Mouse (Mus musculus) heart, embryonic 11.5 days (tissue): ENCODE measurements around the gene Rbpms2. TPM values are rescaled to one million over a fixed set of nuclear protein-coding genes. Genes with fewer than 3 reads are reported as not detected.

Source experiments
- ATAC-seq: fragments of 200-750 bp; cut with Nextera tagmentation; replicated peaks from 2 replicates; pipeline ENCODE4 v1.8.0; 2017; ENCODE audit warnings: moderate library complexity; ENCODE audit not compliant: insufficient number of reproducible peaks, low FRiP score, low TSS enrichment
- H3K27ac ChIP-seq: fragments of 300-500 bp; sonication (generic); 2 replicates; pipeline ENCODE4 v1.5.1; 2014; ENCODE audit warnings: mild to moderate bottlenecking, low read depth, low read length
- H3K27me3 ChIP-seq: fragments of 300-500 bp; sonication (generic); 2 replicates; pipeline ENCODE4 v1.6.1; 2014; ENCODE audit warnings: mild to moderate bottlenecking, low read length, mixed read lengths; ENCODE audit not compliant: control insufficient read depth, insufficient read depth
- H3K36me3 ChIP-seq: fragments of 300-500 bp; sonication (generic); 2 replicates; pipeline ENCODE4 v1.6.1; 2014; ENCODE audit warnings: mild to moderate bottlenecking, low read length, moderate library complexity, mixed read lengths; ENCODE audit not compliant: control insufficient read depth, insufficient read depth
- H3K4me1 ChIP-seq: fragments of 300-500 bp; sonication (generic); 2 replicates; pipeline ENCODE4 v1.6.1; 2014; ENCODE audit warnings: low read length; ENCODE audit not compliant: control insufficient read depth, insufficient read depth
- H3K4me2 ChIP-seq: fragments of 300-500 bp; sonication (generic); 2 replicates; pipeline ENCODE4 v1.6.1; 2014; ENCODE audit warnings: mild to moderate bottlenecking, moderate library complexity
- H3K4me3 ChIP-seq: fragments of 300-500 bp; sonication (generic); 2 replicates; pipeline ENCODE4 v1.5.1; 2014; ENCODE audit warnings: low read depth, low read length
- H3K9ac ChIP-seq: fragments of 300-500 bp; sonication (generic); 2 replicates; pipeline ENCODE4 v1.6.1; 2014; ENCODE audit warnings: mild to moderate bottlenecking, low read depth, low read length, moderate library complexity
- H3K9me3 ChIP-seq: fragments of 300-500 bp; sonication (generic); replicated peaks from 2 replicates; pipeline ENCODE4 v1.6.1; 2016; ENCODE audit warnings: low read length; ENCODE audit not compliant: control insufficient read depth
- WGBS: fragments of 180-500 bp; shearing (Covaris S2); extraction: QIAGEN DNeasy Blood & Tissue Kit; methylation state at CpG from one replicate; pipeline ENCODE4 v1.1.7; 2014; ENCODE audit not compliant: insufficient replicate concordance; 5-methylcytosine and 5-hydroxymethylcytosine counted together
- polyA plus RNA-seq: library from polyadenylated mRNA; unstranded; fragments of >200 nt; fragmentation: Nextera tagmentation; extraction: Ambion mirVana; gene quantifications from 2 replicates; pipeline ENCODE4 v1.2.1, GENCODE M21; 2014

Gene Rbpms2
- polyA plus RNA-seq, 1 experiment from 2014 or later: 154 TPM

DNA sequence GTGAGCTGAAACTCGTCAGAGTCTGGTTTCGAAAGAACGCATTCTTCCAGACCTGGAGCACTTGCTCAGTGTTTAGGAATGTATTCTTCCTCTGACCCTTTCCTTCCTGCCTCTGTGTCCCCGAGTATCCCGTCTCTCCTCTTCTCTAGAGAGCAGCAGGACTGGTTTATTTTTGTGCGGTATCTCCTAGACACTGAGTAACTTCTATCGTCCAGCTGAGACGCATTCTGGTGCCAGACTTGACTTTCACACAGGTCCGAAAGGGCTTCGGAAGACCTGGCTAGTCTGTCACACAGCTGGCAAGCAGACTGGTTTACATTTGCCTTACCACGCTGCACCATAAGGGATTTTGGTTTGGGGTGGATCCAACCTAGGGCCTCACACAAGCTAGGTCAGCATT is 43.5 kb downstream of the Rbpms2 start:
- peaks cover 18% of the 10 kb centered on the region for H3K4me1 ChIP-seq
- peak overlapping the region; percentile 70 for H3K27ac ChIP-seq
- peak overlapping the region; percentile 29; the same call in 1 of the 2 replicates for H3K9ac ChIP-seq
- H3K27me3 ChIP-seq: no peaks in the 10 kb centered on the region
- peak overlapping the region; percentile 19; the same call in 1 of the 2 replicates for H3K4me2 ChIP-seq
- no peak overlapping the region for H3K4me3 ChIP-seq
- WGBS: 37% methylated on average over 11 of the region's 11 CpGs
- H3K9me3 ChIP-seq: no peaks in the 10 kb centered on the region
- no peak for ATAC-seq
- H3K36me3 ChIP-seq: no peaks in the 10 kb centered on the region

DNA sequence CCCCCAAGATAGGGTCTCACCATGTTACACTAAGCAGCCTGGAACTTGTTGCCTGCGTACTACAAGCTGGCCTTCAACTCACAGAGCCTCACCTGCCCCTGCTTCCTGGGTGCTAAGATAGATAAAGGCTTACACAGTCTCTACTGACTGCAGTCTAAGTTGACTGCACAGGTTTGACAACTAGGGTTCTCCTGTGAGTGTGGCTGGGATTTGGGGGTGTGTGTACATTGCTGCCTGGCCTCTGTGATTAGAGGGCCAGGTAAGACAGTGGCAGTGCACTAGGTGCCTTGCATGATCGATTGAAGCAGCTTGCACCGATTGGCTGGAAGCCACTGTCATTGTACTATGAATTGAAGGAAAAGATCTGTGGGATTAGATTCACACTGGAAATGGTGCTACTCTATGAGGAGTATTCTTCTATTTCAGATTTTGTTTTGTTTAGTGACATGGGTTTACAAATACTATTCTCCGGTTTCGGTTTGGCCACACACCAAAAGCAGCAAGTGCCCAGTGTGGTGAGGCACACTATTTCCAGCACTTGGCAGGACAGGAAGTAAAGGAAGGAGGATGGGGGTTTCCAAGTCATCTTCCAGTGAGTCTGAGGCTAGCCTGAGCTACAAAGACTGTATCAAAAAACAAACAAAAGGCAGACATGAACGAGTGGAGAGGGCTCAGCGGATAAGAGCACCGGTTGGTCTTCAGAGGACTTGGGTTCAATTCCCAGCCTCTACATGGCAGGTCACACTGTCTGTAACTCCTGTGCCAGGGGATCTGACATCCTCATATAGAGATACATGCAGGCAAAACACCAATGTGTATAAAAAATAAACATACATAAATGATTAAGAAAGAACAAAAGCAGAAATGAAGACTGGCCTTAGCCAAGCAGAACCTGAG is 46.3 kb downstream of the Rbpms2 start:
- no peak overlapping the region for H3K27ac ChIP-seq
- peaks cover 44% of the 10 kb centered on the region for H3K4me1 ChIP-seq
- peak; percentile 6; the same call in 1 of the 2 replicates for ATAC-seq
- no peaks in the 10 kb centered on the region for H3K36me3 ChIP-seq
- no peaks in the 10 kb centered on the region for H3K27me3 ChIP-seq
- H3K9ac ChIP-seq: peak overlapping the region; percentile 49
- H3K9me3 ChIP-seq: no peaks in the 10 kb centered on the region
- H3K4me2 ChIP-seq: peak overlapping the region; percentile 90
- peak overlapping the region; percentile 78 for H3K4me3 ChIP-seq
- 52% methylated on average over 8 of the region's 8 CpGs for WGBS

DNA sequence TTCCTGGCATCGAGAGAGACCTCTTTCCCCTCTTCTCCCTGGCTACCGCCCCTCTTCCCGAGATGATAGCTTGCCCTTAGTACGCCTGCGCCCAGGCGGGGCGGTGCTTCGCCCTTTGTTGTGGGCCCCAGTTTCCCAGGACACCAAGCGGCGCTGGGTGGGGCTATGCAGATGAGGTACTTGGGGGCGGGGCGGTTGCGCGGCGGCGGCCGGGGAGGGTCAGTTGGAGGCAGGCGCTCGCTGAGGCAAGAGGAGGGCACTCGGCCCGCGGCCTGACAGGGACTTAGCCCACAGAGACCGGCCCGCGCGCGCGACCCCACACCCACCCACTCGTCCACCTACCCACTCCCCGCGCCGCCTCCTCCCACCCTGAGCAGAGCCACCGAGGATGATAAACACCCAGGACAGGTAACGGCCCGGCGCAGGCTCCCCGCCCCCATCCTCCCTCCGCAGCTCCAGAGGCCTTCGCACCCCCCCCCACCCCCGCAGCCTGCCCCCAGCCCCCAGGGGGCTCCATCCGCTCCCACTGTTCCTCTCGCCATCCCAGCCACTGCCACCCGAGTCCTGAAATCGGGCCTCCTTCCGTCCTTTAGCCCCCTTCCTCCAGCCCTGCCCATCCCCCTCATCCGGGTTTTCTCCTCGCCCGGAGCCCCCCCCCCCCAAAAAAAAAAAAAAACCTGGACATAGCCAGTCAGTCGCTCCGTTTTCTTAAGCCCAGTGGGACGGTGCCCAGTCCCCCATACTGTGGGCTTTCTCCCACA is 47.1 kb downstream of the Rbpms2 start:
- H3K27me3 ChIP-seq: no peaks in the 10 kb centered on the region
- WGBS: 2% methylated on average over 45 of the region's 51 CpGs
- no peaks in the 10 kb centered on the region for H3K9me3 ChIP-seq
- H3K36me3 ChIP-seq: no peaks in the 10 kb centered on the region
- H3K4me2 ChIP-seq: peak overlapping the region; percentile 90
- peak overlapping the region; percentile 62 for H3K27ac ChIP-seq
- H3K4me3 ChIP-seq: peak overlapping the region; percentile 78
- H3K9ac ChIP-seq: peak overlapping the region; percentile 83
- H3K4me1 ChIP-seq: peaks cover 45% of the 10 kb centered on the region
- ATAC-seq: peak; percentile 91

DNA sequence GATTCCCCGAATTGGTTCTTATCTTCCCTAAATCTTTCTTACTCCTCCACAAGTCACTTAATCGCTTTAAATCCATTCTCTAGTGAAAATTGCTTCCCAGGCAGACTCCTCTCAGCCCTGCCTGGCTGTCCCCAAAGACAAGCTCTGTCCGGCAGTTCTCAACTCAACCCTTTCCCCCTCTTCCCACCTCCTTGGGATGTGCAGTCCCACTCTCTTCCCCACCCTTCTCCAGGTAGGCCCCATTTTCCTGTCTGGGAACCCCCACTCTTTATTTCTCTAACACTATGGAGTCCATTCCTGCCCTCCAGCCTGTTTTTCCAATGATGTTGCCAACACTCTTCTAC is 47.6 kb downstream of the Rbpms2 start:
- peak overlapping the region; percentile 90 for H3K4me2 ChIP-seq
- WGBS: 2% methylated on average over 3 of the region's 3 CpGs
- peak overlapping the region; percentile 83 for H3K9ac ChIP-seq
- ATAC-seq: no peak
- H3K9me3 ChIP-seq: no peaks in the 10 kb centered on the region
- peak overlapping the region; percentile 62 for H3K27ac ChIP-seq
- H3K4me3 ChIP-seq: peak overlapping the region; percentile 78
- no peaks in the 10 kb centered on the region for H3K36me3 ChIP-seq
- H3K4me1 ChIP-seq: peaks cover 42% of the 10 kb centered on the region
- H3K27me3 ChIP-seq: no peaks in the 10 kb centered on the region

DNA sequence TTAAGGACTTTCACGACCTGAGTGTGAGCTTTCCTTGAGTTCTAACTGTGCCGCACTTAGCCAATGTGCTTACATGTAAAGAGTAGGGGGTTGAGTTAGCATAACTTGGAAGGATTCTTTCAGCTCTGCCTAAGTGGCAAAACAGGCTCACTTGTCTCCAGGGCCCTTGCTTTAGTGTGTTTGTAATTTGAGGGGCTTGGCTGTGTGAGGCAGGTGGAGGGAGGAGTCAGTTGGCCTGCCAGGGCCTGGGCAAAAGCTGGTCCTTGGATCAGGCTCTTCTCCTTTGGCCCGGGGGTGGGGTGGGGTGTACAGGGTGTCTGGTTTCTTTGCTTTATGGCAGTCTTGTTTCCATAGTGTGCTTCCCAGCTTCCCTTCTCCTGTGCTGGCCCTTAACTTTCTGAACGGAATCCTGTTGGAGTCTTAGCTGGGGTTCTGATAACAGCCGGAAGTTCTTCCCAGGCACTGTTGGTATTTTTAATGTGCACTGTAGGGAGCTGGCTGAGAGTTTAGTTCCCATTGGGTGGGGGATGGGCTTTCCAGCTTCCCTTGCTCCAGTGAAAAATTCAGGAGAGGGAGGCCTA is 49.8 kb downstream of the Rbpms2 start:
- 13% methylated on average over 5 of the region's 5 CpGs for WGBS
- peaks cover 34% of the 10 kb centered on the region for H3K4me1 ChIP-seq
- H3K9me3 ChIP-seq: no peaks in the 10 kb centered on the region
- ATAC-seq: no peak
- H3K36me3 ChIP-seq: no peaks in the 10 kb centered on the region
- H3K4me3 ChIP-seq: peak overlapping the region; percentile 36
- H3K9ac ChIP-seq: no peak overlapping the region
- H3K27me3 ChIP-seq: no peaks in the 10 kb centered on the region
- H3K4me2 ChIP-seq: peak overlapping the region; percentile 90
- peak overlapping the region; percentile 81 for H3K27ac ChIP-seq

DNA sequence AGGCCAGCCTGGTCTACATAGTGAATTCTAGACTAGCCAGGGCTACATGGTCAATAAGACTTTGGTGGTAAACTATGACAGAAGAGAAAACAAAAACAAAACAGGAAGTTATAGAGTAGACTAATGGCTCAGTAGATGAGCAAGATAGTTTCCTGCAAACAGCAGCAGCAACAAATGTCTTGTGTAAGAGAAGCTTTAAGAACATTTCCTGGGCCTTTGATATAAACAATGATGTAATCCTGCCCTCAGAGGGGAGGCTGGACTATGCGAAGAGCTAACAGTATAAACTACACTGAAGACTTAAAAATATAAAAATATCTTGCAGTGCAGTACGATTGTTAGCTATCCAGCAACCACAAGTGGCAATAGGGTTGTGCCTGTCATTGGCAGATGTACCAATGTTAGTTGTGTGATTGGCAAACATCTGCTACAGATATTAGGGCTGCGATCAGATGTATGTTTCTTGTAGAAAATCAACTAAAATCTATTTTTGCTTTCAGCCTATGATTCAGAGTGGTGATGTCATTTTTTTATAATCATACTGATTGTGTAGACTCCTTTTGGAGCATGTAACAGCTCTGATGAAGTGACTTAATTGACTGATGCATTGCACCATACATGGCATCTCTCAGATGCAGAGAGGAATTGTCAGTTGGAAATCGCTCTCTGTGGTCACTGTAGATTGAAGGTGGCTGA is 51.6 kb downstream of the Rbpms2 start:
- Histone ChIP-seq H3K36me3 (peaks cover under 1% of the 10 kb centered on the region; the same call in 1 of the 2 replicates), H3K27ac (no peak overlapping the region), H3K9me3 (no peaks in the 10 kb centered on the region), H3K4me2 (no peak overlapping the region), H3K9ac (no peak overlapping the region), H3K4me1 (peaks cover 34% of the 10 kb centered on the region), H3K4me3 (no peak overlapping the region), H3K27me3 (no peaks in the 10 kb centered on the region)
- ATAC-seq: no peak
- WGBS: 82% methylated on average over 4 of the region's 4 CpGs

DNA sequence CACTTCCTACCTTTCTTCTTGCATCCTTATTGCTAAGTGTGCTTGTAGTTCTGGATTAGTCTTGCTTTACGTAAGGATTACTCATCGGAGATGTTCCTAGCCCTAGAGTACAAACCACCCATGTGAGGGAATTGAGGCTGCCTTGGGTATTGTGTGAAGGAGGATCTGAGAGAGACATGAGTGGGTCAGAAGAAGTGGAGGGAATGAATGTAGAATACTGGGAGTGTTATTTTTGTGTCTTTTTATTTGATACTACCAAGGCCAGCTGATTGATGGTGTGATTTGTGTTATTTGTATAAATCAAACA is 52.1 kb downstream of the Rbpms2 start:
- Histone ChIP-seq H3K4me2 (no peak overlapping the region), H3K9me3 (no peaks in the 10 kb centered on the region), H3K4me3 (no peak overlapping the region), H3K36me3 (peaks cover 6% of the 10 kb centered on the region; the same call in 1 of the 2 replicates), H3K27me3 (no peaks in the 10 kb centered on the region), H3K27ac (no peak overlapping the region), H3K4me1 (peaks cover 34% of the 10 kb centered on the region), H3K9ac (no peak overlapping the region)
- WGBS: 85% methylated on average over 2 of the region's 2 CpGs
- ATAC-seq: no peak

DNA sequence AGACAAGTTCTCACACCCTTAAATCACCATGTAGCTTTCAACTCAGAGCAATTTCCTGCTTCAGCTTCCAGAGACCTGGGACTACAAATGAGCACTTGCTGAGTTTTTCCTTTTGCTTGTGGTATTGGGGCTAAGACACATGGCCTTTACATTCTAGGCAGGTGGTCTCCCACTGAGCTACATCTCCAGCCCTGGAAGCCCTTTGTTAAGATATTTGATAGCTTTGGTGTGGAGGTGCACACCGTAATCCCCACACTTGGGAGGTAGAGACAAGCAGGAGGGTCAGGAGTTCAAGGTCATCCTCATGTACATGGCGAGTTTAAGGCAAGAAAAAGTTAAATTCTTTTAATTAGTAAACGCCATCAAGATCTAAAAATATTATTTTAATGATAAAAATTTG is 52.7 kb downstream of the Rbpms2 start:
- Histone ChIP-seq H3K27ac (no peak overlapping the region), H3K4me2 (no peak overlapping the region), H3K27me3 (no peaks in the 10 kb centered on the region), H3K4me3 (no peak overlapping the region), H3K9me3 (no peaks in the 10 kb centered on the region), H3K4me1 (peaks cover 33% of the 10 kb centered on the region), H3K9ac (no peak overlapping the region), H3K36me3 (peaks cover 7% of the 10 kb centered on the region; the same call in 1 of the 2 replicates)
- no peak for ATAC-seq
- WGBS: 78% methylated on average over 3 of the region's 3 CpGs
